Mouse (Mus musculus) left cerebral cortex, adult 11 months (tissue): ENCODE results near the gene Tmem30b.
A peak's percentile ranks its signal among the peaks of the same experiment; 100 is the strongest.
"Not testable (repeated sequence)": the region's sequence is repeated elsewhere in the genome, so short reads cannot be mapped to it uniquely, and the experiment has no call there.

Experiments used
- DNase-seq: peaks from one replicate; pipeline ENCODE4 v3.0.0; 2022; ENCODE audit warnings: low spot score

Gene Tmem30b

GRCm38 (mm10) chr12:73546086-73546711 lies at the start of gene Tmem30b:
TSS of gene Tmem30b (minus strand) at chr12:73546392.
- no peak for DNase-seq

DNA sequence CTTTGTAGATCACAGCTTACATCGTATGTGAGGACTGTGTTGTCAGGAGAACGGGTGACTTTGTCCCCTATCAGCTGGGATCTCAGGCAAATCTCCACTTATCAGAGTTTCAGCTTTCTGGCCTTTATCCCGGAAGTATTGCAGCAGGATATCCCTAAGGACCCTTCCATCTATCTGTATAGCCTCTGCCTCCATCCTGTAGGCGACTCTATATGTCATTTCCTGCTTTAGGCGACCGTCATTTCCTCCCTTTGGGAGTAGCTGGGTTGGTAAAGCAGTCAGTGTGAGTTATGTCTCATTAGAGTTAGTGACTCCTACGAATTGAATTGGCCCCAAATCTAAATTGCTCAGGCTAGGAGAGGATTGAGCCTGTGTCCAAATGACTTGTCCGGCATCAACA lies 49.0 kb upstream of the Tmem30b start:
- no peak for DNase-seq

GRCm38 (mm10) chr12:73594177-73594745 lies 48.1 kb upstream of the Tmem30b start:
- DNase-seq = no peak

DNA sequence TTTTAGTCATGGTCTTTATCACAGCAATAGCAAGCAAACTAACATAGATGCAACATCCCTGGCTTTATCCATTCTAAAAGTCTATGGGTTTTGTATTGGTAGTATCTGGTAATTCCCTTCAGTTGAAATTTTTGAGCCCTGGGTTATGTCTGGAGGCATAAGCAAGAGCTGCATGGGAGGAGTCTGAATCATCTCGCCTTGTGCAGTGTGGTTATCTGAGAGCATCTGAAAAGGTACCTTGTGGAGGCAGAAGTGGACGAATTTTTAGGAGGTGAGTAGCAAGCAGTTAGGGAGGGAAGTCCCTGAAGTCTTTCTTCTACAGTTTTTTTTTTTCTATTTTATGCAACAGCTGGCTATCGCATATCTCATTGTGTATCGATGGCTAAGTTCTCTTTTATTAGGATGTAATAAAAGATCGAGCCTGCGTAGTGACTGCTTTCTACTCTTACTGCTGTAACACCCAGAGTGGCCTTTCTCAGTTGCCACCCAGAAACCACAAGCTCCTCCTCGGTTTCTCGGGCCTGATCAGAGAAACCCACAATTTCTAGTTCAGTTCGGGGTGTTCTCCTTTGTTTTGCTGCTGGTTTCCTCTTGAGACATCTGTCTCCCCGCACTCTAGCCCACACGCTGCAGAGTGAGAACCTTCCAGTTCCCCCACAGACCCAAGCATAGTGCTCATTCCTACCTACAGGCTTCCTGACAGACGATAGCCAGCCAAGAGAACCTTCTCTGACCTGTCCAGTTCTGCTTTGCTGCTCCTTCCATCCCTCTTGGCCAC lies 47.0 kb upstream of the Tmem30b start:
- DNase-seq = no peak

- no peak for DNase-seq
These were observed 45.4 kb upstream of the Tmem30b start for GRCm38 (mm10) chr12:73591625-73592024.

DNA sequence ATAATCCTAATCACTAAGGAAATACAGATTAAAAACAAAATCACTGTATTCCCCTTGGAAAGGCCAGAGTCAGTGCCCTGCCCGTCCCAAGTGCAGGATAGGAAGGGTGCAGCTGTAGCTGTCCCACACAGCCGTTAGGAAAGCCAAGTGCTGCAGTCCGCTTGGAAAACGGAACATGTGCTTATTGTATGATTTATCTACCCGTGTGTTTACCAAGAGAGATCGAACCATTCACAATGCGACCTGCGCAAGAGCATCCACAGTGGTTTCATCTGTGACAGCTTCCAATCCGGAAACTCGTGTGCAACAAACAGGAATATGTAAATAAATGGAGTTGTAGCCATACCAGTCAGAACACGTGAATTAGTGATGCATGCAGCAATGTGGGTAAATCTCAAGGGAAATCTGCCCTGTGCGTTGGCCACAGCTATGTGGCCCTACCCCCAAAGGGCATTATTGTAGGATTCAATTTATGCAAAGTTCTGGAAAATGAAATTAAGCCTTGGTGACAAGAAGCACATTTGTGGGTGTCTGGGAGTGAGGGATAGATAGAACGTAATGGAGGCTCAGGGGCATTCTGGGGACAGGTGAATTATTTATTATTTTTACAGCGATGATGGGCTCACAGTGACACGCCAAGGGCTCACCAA lies 44.6 kb upstream of the Tmem30b start:
- no peak for DNase-seq

GRCm38 (mm10) chr12:73587262-73587661 lies 41.1 kb upstream of the Tmem30b start:
- DNase-seq = no peak

GRCm38 (mm10) chr12:73585850-73586249 lies 39.7 kb upstream of the Tmem30b start:
- no peak for DNase-seq

DNA sequence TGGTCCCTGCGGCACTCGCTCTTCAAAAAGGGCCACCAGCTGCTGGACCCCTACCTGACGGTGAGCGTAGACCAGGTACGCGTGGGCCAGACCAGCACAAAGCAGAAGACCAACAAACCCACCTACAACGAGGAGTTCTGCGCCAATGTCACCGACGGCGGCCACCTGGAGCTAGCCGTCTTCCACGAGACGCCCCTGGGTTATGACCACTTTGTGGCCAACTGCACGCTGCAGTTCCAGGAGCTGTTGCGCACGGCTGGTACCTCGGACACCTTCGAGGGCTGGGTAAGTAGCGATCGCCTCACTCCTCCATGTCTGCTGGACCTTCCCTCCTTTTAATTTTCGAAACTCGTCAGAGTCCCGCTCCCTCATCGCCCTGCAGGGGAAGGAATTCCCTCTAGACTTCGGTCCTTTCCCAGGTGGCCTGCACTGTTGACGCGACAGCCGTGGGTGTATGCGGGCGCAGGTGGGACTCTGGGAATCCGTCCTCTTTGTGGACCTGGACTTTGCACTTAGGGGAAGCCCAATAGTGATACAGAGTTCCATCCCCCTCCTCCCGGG lies 39.1 kb upstream of the Tmem30b start:
- DNase-seq = no peak

DNA sequence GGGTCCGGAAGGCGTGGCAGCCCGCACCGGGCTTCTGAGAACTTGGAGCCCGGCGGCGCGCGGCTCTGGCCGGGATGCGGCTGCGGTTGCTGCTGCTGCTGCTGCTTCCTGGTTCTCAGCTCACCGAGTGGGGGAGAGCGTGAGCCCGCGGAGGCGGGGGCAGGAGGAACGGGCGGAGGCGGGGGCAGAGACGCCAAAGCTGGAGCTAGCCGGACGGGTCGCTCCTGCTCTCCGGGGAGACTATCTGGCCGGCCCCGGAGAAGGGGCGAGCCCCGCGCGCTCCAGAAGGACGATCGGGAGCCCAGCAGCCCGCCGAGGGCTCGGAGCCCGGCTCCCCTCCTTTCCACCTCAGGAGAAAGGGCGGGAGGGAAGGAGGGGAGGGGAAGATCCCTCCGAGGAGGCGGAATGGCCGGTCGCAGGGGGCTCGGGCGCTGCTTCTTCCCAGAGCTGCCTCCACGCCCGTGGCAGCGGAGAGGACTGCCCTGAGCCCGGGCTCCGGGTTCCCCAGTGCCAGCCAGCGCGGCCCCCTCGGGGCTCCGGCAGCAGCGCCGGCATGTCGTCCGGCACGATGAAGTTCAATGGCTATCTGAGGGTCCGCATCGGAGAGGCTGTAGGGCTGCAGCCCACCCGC lies 38.5 kb upstream of the Tmem30b start, which contains the start of gene Prkch:
TSS of gene Prkch (plus strand) at position 187 of the 631 bp plus-strand sequence.
- peak; percentile 32 for DNase-seq

DNA sequence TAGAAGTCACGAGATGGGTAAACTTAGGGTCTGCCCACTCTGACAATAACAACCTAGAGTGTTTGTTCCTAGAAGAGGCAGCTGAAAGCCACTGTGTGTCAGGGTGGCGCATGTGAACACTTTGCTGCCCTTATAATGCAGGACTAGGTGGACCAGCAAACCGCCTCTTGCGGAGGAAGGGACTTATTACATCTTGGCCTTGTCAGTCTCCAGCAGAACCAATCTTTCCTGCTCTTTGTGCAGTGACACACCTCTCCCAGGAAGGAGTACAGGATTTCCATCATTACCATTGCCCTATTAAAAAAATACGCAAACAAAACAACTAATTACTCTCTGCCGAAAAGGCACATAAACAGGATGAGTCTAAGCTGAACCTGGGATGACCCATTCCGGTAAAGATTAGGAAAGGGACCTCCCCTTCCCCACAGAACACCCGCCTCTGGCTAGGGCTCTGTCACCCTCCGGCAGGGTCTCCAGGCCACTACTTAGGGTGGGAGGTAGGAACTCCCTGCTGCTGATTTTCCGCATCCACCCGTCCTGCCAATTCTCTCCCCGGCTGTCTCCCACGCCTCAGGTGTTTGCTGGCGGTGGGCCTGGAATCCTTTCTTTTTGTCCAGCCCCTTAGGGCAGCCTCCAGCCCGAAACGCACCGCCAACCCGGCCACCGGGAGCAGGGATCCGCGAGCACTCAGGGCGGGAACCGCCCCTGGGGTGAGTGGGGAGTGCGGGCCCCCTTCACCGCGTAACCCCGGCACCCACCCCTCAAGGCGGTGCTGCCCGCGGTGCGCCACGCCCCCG lies 37.8 kb upstream of the Tmem30b start:
- no peak for DNase-seq

DNA sequence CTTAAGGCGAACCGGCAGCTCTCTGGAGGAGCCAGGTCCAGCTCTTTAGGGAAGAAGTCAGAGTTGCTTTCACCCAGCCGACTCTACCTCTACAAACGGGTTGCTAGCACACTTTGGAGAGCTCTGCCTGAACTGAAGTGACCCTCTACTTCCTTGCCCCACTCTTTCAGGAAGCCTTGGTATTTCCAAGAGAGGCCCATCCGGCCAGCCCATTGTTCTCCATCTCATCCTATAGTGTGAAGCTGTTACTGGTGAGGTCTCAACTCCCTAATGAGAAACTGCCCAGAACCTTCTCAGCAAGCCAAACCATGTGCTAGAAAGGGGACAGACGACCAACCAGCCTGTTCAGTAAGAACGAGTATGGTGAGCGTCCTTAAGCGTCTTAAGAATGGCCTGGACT lies 37.1 kb upstream of the Tmem30b start:
- DNase-seq = no peak

DNA sequence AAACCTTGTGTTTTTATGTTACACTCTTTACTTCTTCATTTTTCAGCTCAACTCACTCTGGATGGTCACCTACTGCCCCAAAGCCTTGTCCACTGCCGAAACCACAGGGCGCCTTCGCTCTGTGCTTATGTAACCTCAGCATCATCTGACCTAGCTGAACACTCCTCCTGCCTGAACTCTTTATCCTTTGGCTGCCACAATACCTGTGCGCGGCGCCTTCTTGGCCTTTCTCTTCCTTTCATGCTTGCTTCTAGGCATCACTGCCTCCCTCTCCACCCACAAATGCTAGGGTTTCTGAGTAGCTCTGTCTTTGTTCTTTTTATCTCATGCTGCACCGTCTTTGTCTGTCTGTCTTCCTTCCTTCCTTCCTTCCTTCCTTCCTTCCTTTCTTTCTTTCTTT lies 34.6 kb upstream of the Tmem30b start:
- DNase-seq = no peak

DNA sequence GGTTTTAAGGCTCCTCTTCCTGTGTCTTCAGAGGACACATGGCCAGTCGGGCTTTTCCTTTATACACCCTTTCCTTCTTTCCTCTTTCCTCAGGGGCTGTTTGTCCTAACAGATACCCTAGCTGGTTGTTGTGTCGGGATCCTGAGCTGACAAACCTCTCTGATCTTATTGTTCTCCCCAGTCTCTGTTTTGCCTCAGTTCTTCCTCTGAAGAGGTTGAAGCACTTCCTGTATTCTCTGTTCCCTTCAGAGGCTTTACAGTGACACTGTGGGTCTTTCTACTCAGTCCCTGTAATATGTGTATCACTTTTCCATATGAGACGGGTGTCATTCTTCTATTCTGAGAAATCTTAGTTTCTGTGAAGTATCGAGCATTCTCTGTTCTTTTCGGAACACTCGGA lies 31.9 kb upstream of the Tmem30b start:
- DNase-seq = no peak

GRCm38 (mm10) chr12:73574632-73575031 lies 28.4 kb upstream of the Tmem30b start:
- no peak for DNase-seq

DNA sequence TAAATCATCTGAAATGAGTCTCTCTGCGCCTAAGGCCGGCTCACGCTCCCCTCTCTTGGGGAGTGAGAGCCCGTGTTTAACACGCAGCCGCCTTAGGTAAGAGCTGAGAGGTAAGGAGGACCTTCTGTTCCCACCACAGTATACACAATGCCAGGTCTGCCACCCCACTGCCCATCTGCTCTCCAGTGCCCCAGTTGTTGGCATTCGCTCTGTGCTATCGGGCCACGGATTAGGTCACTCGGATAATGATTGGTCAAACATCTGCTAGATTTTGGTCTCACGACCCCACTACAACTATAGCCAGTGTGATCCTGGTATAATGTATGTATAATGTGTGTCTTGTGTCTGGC lies 19.4 kb upstream of the Tmem30b start:
- DNase-seq = no peak

DNA sequence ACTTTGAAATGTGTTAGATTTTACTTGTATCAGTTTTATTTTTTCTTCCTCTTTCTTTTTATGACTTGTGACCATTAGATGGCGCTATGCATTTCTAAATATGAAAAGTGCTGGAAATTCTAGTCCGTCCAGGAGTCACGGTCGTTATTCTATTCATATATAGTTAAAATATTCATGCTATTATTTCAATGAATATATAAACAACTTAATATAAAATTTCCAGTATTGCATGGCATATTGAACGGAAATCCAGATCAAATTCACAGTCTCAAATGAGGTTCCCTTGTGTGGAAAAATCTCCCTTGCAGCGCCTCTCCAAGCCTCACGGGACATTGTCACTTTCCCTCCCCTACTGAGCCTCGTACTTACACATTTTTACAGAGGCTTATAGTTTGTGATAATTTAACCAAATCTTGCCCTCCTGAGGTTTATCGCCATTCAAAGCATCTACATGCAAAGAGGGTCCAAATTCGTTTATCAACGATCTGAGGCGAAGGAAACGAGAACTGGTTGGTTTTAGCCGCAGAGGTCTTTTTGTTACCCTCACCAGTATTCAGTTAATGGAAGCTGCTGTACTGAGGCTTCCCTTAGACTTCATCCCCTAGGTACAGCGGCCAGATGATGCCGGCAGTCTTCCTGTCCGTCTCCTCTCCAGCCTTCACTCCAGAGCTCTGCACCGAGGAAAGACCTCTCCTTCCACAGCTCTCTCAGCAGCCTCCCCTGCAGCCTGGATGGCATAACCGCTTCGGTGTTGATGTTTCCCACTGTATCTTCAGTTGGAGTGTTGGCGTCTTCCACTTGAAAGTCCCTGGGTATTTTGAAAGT lies 18.8 kb upstream of the Tmem30b start:
- DNase-seq = no peak

DNA sequence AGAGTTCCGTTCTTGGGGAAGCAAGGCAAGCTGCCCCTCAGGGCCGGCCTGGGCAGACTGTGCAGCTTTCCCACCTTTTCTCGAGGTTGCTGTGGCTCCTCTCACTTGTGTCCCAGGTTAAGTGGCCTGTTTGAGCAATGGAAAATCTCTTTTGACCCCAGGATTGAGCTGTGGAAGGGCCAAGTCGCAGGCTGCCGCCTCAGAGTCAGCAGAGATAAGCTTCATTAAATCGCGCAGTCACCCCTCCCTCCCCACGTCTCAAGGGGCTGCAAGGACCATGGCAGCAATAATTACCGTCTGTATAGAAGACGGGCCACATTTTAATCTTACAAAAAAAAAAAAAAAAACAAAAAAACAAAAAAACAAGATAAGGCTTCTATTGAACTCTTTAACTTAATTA lies 18.0 kb upstream of the Tmem30b start:
- DNase-seq = no peak

DNA sequence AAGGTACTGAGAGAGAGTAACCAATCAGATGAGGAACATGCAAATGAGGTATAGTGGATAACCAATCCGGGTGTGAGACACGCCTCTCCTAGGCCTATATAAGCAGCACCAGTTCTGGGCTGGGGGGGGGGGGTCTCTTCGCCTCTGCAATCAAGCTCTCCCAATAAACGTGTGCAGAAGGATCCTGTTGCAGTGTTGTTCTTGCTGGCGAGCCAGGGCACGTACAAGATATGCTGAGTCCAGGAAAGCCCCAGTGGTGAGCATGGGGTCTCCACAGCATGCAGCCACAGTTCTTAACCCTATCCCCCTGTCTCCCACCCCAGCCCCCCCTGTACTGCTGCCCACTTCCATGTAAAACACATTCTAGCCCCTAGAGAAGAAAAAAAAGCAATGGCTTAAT lies 16.9 kb upstream of the Tmem30b start:
- DNase-seq = not testable (repeated sequence)

- no peak for DNase-seq
These were observed 13.9 kb upstream of the Tmem30b start for GRCm38 (mm10) chr12:73560091-73560490.
